Mouse (Mus musculus) T-helper 17 cell (primary cell): Measurements from ENCODE around the gene Psmb1.
"Not testable (repeated sequence)": the region's sequence is repeated elsewhere in the genome, so short reads cannot be mapped to it uniquely, and the experiment has no call there.

ENCODE experiments used
- in situ Hi-C, 2 experiments: fragments of 300-600 bp; cut with MboI, MseI; formaldehyde crosslinking; loops; 1 replicate in 1 of 2; 2 replicates in 1 of 2; pipeline ENCODE4 v1.15.1; 2025; ENCODE audit warnings: high pct_unique_total_duplicates in 2 of 2

Gene Psmb1

DNA sequence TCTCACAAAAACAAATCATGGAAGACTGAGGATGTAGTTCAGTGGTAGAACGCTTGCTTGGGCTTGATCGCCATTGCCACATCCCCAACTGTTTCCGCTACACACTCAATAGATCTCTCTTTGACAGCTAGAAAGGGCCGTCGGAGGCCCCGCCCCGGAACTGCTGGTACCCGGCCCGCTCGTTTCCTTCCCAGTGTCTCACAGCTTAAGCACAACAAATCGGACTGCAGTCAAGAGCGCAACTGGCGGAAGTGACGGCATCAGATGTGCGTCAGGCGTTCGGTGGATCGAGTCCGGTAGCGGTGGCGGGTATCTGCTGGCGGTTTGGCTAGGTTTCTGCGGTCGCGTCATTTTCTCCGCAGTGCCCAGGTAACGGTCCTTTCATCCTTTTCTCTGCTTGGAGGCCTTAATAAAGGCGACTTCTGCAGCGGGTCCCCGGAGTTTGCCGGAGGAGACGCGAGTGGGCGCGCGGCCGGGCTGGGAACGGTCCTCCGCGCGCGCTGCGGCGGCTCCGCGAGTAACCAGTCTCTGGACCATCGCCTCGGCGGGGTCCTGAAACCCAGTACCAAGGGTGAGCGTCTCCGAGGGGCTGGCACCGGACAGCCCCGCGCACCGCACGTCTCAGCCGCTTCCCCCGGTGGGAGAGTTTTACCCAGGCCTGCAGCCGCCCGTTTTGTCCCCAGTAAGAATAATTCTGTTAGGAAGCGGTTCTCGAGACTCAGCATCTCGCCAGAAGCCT, at the start of gene Psmb1, which contains the start of gene Tbp:
Gene Psmb1 (minus strand): TSS at position 96 of the 739 bp plus-strand sequence.
Gene Tbp (plus strand): TSS at position 233 of the 739 bp plus-strand sequence.
- in situ Hi-C loops: no loop called here

DNA sequence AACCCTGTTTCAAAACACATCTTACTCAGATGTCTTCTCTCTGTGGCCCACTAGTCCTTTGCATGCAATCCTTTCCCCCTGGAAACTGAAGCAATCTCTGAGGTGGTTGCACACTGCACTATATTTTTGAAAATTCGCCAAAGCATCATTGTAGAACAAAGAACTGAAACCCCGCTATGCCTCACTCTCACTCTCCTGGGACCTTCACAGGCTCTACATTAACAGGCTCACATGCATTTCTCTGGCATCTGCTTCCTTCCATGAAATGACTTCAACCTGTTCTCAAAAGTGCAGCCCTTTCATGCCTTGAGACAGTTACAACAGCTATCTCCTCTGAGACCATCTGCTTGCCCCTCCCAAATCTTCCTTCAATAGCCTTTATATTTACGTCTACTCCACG, 46.9 kb upstream of the Psmb1 start:
- in situ Hi-C loops: no loop called here

DNA sequence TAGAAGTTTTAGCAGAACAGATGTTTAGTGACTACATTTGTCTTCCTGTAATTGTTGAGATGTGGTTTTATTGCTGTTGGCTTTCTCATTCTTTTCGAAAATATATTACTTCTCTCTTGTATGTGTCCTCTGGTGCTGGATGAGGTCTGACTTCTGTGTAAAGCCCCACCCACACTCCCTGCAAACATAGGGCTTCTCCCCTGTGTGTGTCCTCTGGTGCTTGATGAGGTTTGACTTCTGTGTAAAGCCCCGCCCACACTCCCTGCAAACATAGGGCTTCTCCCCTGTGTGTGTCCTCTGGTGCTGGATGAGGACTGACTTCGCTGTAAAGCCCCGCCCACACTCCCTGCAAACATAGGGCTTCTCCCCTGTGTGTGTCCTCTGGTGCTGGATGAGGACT, 44.3 kb upstream of the Psmb1 start:
- in situ Hi-C loops: not testable (repeated sequence)

DNA sequence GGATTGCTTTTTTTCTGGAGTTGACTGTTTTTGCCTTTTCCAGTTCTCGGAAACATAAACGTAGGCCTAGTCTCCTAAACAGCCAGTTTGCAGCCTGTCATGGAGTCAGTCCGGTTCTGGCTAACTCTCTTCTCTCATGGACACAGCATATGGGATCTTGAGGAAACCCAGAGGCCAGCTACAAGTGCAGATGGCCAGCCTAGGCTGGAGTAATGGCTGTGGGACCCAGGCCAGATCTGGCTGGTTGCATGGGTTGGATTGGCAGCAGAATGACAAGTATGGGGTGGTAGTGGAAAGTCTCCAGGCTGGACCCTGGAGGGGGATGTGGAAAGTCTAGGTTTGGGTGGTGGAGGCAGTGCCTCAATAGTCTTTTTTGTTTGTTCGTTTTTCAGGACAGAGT, 40.8 kb upstream of the Psmb1 start:
- in situ Hi-C loops: no loop called here

DNA sequence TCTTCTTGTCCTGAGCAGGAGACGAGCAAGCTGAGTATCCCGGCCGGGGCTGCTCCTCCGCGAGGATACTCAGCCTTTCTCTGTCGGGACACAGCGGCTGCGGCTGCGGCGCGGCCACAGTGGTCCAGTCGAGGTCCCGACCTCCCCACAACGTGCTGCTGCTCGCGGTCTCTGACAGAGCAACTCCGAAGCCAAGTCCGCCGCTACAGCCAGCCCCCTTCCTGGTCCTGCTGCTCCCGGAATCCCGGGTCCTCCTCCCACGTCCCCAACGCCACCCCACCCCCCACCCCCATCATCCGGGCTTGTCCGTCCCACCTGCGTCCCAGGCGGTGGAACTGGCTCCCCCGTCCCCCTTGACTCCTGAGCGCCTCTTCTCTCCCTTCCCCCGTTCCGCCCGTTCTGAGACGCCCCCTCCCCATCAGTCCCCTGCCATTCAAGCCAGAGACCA, 36.9 kb upstream of the Psmb1 start:
- in situ Hi-C loops: no loop called here

DNA sequence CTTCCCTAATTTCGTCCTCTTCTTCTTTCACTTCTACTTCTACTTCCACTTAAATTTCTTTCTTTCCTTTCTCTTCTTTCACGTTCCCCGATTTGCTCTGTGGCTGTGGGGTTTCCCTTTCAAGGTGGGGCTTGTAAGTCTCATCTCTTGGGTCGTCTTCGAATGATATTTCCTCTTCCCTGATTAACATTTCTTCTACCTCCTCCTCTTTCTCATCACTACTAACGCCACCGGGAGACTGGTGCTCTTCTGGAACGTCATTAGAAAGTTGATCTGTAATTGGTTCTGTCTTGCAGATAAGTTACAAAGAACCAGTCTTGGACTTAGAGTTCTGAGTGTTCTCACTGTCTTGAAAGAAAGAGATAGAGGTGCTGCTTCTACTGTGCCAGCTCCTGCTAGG, 36.4 kb upstream of the Psmb1 start:
- in situ Hi-C loops: no loop called here

DNA sequence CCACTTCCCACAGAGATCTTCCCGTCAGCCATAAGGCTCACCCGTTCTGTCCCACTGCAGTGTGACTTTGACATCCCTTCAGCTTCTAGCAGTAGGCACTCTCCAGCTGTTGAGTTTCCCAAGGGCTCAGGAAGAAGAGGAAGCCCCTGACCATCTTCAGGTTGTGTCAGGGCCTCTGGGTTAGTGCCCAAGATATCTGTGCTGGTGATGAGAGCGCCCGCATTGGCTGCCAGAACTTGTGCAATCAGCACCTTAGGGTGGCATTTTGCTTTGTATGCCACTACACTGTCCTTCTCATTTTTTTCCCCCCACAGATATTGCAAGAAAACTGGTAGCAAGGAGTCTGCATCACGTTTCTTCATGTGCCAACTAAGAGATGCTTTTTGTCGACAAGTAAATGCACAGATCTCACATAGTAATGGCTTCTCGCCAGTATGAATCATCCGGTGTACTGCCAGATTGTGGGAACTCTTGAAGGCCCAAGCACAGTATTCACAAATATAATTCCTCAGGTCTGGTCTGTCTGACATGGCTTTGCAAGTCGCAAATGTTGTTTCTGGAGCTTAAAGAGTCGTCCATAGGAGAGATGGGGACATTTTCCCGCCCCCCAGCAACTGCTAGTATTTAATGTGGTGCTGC, 35.7 kb upstream of the Psmb1 start:
- in situ Hi-C loops: no loop called here

DNA sequence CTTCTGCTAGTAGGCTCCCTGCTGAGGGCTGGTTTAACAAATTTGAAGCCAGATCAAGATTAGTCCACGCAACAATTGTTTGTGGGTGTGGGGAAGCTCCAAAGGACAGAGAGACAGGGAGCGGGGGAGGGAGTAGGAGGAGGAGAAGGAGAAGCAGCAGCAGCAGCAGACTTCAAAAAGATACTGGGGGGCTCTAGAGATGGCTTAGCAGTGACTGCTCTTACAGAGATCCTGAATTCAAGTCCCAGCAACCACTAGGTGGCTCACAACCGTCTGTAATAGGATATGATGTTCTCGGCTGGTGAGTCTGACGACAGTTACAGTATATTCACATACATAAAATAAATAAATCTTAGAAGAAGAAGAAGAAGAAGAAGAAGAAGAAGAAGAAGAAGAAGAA, 30.6 kb upstream of the Psmb1 start:
- in situ Hi-C loops: no loop called here

DNA sequence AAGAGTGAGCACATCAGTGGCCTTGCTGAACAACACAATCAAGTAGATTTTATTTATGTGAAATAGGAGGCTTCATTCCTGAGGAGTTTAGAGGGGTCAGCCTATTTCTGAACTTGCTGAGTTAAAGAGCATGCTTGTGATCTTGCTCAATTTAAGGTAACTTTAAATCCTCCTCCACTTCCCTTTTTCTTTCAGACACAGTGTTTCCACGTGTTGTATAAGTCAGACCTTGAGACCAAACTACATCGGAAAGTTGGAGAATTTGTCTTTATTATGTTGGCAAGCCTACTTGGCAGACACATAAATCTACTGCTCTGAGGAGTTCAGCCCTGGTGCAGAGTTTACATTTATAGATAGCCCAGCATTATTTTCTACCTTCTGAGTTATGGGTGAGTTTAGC, 29.3 kb upstream of the Psmb1 start:
- in situ Hi-C loops: no loop called here

DNA sequence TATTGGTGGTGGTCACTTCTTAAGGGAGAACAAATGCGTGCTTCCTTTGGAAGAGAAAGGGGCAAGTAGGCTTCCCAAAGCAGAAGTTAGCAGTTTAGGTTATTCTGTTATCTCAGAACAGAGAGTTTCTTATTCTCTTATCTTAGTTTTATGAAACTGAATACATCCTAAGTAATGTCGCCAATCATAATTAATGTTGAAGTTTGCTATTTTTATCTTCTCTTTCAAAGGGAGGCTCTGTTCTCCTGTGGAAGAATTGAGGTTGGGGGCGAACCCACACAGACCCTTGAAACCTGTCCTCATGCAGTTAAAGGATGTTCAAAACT, 28.2 kb upstream of the Psmb1 start:
- in situ Hi-C loops: no loop called here

DNA sequence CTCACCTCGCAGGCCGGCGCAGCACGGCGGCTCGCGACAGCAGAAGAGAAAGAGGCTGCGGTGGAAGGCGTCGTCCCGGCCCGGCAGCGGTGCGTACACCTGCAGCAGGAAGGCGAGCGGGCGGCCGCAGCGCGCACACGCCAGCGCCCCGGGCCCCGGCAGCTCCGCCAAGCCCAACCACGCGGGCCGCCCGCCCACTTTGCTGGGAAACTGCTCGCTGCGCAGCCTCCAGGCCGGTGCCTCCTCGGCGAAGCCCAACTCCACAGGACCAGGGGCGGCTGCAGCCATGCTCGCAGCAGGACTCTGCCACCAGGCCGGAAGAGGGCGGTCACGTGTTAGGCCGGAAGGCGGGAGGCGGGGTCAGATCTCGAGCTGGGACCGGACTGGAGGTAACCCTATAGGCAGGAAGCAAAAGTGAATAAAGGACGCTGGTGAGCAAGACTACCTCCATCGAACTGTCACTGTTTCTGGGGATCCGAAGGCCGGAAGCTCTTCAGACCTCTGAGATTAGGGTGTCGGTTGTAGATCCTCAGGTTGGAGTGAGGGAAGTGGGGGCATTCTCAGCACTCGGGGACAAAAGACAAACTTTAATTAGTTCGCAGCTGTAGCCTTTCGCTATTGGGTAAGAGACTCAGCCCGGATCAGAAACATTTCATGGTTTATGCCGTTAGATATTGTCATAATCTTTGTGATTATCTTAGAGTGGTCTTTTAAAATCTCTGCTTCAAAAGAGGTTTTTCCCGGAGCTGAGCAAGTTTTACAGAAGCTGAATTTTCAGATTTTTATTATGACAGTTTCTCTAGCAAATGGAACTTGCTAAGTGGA, 27.6 kb upstream of the Psmb1 start, which contains the start of gene Pdcd2:
Gene Pdcd2 (minus strand): TSS at position 316 of the 825 bp plus-strand sequence.
- in situ Hi-C loops: no loop called here

DNA sequence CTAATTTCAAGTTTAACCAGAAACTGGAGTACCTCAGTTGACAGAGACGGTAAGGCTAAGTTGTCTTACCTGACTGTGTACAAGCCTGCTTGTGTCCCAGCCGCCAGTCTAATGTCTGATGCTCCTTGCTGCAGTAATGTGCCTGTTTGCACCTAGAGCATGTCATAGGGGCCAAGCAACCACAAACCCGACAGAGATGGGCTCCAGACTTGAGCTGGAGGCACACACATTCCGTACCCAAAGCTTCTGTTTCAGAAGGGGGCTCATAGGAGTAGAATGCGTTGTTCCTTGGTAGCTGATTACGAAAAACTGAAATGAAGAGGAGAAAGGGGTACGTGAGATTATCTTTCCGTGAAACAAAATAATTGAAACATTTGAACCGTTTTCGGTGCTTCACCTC, 26.8 kb upstream of the Psmb1 start:
- in situ Hi-C loops: no loop called here

DNA sequence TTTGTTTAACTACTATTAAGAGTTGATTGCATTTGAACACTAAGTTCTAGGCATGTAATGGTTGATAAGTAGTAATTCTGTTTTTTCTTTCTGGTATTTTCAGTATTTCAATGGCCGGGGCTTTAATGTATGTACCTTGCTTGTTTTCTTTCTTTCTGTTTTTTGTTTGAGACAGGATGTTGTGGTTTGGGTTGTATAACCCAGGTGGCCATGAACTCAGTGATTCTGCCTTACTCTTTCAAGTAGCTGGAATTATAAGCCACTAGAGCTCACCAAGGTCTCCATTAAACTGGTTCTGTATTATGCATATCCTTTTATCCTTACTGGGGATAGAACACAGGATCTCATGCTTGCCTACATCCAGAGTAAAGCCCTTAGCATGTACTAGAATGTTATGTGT, 19.2 kb upstream of the Psmb1 start:
- in situ Hi-C loops: loop anchor here in 1 of 2 experiments (5.0 kb wide), 1 partner anchor 219 kb away; no protein-coding TSS in a partner anchor

DNA sequence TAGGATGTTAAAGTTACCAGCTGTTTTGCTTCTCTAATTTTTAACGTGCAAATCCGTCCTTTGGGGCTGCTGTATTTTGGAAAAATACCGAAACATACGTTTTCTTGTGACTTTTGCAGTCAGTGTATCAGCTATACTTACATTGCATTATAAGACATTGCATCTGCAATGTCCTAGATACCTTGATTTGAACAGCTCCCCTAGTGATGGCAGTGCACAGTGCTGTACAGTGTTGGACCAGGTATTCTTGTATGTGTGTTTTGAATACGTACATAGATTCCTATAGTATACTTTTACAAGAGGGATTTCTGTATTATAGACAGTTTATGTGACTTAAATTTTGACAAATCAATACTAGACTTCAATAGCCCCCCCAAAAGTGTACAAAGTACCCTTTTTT, 18.6 kb upstream of the Psmb1 start:
- in situ Hi-C loops: loop anchor here in 1 of 2 experiments (5.0 kb wide), 1 partner anchor 219 kb away; no protein-coding TSS in a partner anchor

DNA sequence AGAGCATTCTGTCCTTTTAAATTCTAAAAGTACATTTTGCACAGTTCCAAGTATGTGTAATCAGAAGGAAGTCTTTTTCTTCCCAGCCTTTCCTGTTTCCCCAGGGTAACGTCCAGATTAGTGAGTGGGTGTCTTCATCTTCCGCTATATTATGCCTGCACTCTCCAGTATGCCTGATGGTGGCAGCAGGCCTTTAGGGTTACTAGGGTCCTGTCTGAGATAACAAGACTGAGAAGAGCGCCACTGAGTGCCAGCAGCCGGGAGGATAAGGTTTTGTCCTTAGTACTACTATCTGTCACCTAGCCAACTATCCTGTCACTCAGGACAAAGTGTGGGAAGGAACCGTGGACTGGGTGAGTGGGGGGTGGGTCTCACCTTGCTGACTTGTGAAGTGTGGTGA, 18.2 kb upstream of the Psmb1 start:
- in situ Hi-C loops: loop anchor here in 1 of 2 experiments (5.0 kb wide), 1 partner anchor 220 kb away; no protein-coding TSS in a partner anchor

DNA sequence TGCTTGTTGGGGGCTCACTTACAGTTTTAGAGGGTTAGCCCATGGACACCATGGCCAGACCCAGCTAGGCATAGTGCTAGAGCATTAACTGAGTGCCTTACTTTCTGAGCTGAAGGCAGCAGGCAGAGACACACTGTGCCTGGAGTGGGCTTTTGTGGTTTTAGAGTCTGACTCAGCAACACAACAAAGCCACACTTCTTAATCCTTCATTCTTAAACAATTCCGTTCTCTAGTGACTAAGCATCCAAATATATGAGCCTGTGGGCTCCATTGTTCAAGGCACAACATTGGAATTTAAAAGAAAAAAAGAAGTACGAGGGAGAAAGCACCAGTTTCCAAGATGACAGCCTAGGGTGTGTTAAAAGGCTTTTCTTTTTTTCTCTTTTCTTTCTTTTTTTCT, 11.1 kb upstream of the Psmb1 start:
- in situ Hi-C loops: no loop called here

DNA sequence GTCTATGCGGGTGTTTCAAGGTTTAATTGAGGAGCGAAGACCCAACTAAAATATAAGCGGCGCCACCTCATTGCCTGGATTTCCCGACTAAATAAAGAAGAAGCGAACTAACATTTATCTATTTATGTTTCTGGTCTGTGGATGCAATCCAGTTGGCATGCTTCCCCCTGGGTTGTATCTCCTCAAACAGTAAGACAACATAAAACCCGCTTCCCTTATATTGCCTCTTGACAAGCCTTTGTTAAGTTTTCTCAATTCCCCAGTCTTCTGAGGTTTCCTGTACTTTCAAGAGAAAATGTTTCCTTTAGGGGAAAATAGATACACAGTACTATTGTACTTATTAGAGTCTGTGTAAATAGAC, 818 bp downstream of the Psmb1 start:
- in situ Hi-C loops: no loop called here

DNA sequence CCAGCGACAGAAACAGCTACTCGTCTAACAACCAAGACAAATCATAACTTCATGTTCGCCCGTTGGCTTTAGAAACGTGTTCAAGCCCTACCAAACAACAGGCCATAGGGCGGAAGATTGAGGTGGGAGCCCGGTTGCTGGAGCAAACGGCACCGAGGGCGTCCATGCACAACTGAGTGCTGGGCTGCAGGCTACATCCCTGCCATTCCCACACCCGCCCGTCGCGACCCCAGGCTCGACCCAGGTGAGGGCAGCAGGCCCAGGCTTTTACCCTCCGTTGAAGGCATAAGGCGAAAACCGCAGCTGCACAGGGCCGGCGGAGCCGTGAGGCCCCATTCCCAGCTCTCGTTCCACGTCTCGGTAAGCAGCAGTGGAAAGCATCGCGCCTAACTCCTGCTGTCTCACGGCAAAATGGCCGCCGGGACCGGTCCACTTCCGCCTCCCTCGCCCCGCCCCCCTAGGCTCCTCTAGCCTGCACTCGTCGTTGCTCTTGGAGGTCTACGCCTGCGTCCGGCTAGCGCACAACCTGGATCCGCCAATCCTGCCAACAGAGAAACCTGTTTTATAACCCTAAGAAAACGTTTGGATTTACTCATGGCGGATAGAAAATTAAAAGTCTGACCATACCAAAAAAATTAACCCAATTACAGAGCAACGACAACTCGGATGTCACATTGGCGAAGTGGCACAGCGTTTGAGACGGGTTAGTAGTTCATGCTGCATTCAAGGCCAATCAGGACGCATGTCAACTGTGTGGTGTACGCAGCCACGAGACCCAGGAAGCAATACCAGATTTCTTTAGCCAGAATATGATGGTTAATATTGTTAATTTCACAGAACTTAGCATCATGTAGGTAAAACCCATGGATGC, 1.4 kb downstream of the Psmb1 start:
- in situ Hi-C loops: no loop called here

DNA sequence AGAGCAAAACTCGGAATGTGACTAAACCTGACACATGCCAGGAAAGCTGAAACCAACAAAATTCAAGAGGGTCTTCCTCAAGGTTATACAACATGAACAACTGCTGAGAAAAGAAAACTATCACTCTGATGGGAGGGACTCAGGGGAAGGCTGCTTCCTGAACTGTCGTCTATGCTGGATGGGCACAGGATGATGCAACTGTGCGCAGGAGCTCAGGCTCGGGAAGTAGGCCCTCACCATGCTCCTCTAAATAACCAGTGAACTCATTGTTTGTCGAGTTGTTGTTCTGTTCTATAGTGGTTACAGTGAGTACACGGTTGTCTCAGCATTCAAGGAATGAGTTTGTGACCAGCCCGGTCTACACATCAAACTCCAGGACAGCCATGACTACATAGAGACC, 9.0 kb downstream of the Psmb1 start:
- in situ Hi-C loops: no loop called here

DNA sequence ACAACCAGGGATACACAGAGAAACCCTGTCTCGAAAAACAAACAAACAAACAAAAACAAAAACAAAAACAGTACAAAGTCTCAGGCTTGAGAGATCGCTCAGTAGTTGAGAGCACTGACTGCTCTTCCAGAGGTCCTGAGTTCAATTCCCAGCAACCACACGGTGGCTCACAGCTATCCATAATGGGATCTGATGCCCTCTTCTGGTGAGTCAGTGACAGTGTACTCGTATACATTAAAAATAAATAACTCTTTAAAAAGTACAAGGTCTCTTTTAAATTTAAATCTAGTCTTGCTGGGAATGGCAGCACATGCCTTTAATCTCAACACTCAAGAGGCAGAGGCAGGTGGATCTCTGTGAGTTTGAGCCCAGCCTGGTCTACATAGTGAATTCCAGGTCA, 26.9 kb downstream of the Psmb1 start:
- in situ Hi-C loops: loop anchor here in 1 of 2 experiments (5.0 kb wide), 1 partner anchor 405 kb away; no protein-coding TSS in a partner anchor

DNA sequence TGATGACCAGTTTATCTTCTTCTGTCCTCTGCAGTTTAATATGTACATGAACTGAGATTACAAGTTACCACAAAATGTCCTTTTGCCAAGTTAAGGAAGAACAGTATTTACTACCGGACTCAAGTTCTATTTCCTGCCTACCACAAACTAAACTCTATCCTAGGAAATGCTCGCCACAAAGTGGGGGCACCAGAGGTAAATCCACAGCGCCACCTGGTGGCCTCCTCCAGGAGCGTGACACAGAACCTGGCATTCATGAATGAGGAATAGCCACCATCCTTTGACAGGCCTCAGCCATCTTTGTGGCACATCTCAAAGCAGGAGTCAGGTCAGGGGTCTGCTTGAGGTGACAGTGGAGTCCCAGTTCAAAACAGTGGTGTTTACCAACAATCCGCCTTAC, 31.9 kb downstream of the Psmb1 start:
- in situ Hi-C loops: loop anchor here in 1 of 2 experiments (5.0 kb wide), 1 partner anchor 400 kb away; no protein-coding TSS in a partner anchor
